Mouse (Mus musculus) Muller cell, postnatal 12 days (primary cell): ENCODE measurements at regions not wholly inside any gene's neighbourhood (a gene's known extent, or its start where the extent isn't known, plus 50 kb on each side); places are given as distances from the start of the nearest gene placed in this dataset.
A peak's percentile ranks its signal among the peaks of the same experiment; 100 is the strongest.

Experiments
- DNase-seq: peaks from one replicate; pipeline ENCODE4 v3.0.0-alpha.2; 2015; ENCODE audit errors: inconsistent ontology term

DNA sequence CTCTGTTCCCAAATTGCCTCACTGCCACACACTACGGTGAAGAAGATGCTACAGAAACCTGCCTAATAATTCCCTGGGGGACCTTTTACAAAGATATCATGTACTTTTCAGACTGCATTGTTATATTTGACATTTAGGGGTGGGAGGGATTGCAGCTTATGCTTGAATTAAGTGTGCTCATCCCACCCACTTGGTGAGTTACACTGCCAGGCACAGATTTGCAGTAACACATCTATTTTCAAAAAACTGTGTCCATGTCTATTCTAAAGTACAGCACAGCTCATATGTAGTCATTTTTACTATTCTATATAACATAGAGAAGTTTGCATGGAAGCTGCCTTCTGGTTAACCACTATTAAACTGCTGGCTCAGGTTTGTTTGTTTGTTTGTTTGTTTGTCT, 404.3 kb upstream of the Xrcc4 start:
- no peak for DNase-seq

GRCm38 (mm10) chr13:90490991-90491951, 401.9 kb upstream of the Xrcc4 start:
- DNase-seq = no peak

- DNase-seq = no peak
Measured at GRCm38 (mm10) chr13:90480484-90480883, 391.1 kb upstream of the Xrcc4 start.

DNA sequence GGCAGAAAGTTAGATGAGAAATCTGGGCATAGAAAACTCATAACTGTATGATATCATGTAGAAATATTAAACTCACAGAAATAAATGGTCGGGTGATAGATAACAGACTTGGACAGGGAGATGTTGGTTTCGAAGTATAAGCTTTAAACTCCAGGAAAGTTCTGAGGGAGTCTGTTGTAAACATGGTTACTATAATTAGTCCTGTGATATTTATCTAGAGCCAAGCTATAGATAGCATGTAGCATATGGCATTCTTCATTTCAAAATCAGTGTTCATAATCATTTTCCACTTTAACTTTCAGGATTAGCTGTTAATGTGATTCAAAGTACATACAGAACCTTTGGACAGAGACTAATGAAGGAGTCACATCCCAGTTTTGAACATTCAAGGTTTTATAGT, 387.5 kb upstream of the Xrcc4 start:
- DNase-seq = no peak

DNA sequence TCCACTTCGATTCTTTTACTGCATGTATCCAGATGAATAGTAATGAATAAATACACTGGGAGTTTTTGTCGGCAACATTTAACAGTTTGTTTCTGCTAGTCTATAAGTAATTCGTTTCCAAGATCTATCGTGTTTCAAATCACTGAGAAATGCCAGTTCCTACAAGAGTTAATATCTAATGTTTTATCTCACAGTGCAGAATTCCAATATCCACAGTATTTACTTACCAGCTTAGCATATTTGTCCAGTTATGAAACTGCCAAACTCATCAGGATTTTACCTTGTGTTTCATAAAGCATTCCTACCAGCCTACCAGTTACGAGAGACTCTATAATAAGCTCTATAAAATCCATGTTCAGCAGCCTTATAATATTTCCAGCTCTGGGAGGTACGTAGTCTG, 385.1 kb upstream of the Xrcc4 start:
- DNase-seq = no peak

GRCm38 (mm10) chr13:90474053-90474452, 384.6 kb upstream of the Xrcc4 start:
- no peak for DNase-seq

- DNase-seq = peak; percentile 52
Measured at GRCm38 (mm10) chr13:90473041-90473825, 383.8 kb upstream of the Xrcc4 start.

DNA sequence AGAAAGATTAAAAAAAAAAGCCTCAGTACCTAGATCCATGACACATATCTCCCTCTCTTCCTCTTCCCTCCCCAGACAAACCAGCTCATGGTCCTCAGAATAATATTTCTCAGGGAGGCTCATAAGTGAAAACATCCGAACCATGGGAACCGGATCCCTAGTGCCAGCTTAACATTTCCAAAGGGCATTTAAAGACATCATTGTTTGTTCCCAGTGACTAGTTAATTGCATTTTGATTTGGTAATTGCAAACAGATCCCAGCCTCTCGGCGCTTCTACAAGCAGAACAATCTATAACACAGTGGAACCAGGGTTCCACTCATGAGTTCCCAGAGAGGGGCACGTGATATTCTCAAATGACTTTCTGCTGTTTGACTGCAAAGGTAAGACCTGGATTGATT, 376.7 kb upstream of the Xrcc4 start:
- DNase-seq = no peak

- DNase-seq = peak; percentile 43
Measured at GRCm38 (mm10) chr13:90464051-90464450, 374.6 kb upstream of the Xrcc4 start.

GRCm38 (mm10) chr13:90463381-90463780, 374.0 kb upstream of the Xrcc4 start:
- no peak for DNase-seq

GRCm38 (mm10) chr13:90454631-90455030, 365.2 kb upstream of the Xrcc4 start:
- no peak for DNase-seq

GRCm38 (mm10) chr13:90426901-90427300, 337.5 kb upstream of the Xrcc4 start:
- DNase-seq = no peak

GRCm38 (mm10) chr13:90425379-90425778, 336.0 kb upstream of the Xrcc4 start:
- no peak for DNase-seq

DNA sequence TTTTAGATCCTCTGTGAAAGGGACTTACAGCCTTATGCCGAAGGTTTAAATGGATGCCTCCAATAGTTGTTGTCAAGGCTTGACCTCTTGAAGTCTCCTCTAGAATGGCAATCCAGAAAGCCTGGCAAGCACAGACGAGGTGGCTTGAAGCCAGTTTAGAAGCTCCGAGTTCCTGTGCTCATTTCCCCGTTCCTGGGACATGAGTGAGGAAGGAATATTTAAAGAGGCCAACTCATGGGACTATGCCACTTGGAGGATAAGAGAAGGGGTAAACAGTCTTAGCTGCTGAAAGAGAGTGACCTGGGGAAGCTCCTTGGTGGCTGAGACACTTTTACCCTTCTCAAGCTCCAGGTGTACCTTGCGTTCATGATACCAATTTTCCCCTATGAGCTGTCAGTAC, 335.1 kb upstream of the Xrcc4 start:
- no peak for DNase-seq

DNA sequence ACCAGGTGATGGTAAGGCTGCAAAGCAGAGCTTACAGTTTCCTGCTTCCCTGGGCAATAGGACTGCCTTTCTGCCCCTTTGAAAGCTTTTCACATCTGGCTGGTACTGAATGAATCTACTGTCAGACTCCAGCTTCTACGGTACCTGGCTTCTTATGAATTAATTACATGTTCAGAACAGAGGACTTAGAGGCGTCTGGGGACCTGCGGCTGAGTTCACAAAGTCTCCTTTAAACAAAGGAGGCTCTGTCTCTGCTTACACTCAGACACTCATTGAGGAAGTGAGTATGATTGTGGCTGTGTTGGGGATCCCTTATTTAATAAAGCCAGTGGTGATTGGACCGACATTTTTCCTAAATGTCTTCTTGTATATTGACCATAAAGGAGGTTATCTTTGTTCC, 331.6 kb upstream of the Xrcc4 start:
- DNase-seq = no peak

DNA sequence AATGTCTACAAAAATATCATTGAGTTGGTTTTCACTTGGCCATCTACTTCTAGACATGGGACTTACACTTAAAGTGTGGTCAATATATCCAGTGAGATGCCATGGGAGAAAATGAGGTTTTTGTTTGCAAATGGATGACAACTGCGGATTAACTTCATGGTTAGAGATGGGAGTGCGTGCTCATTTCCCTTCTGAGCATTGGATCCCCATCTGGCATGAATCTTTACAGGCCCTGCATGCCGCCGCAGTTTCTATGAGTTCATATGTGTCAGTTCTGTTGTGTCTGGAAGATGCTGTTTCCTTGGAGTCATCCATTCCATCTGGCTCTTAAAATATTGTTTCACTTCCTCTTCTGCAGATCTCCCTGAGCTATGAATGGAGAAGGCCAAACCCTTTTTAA, 315.0 kb upstream of the Xrcc4 start:
- no peak for DNase-seq

DNA sequence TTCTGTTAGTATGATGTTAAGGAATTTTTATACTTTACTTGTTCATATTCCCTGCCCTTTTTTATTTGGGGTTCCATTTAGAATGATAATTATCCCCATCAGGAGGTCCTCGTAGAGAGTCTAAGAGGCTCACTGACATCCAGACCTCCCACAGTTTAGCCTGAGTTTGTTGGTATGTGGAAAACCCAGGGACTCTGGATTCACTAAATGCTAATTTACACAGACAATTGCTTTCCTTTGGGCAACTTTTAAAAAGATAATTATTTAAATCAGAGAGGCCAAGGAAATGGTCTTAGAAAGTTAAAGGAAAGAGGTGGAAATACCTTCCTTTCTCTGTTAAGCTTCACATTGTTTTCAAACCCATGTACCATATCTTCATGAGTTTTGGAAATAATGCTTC, 312.7 kb upstream of the Xrcc4 start:
- DNase-seq = no peak

DNA sequence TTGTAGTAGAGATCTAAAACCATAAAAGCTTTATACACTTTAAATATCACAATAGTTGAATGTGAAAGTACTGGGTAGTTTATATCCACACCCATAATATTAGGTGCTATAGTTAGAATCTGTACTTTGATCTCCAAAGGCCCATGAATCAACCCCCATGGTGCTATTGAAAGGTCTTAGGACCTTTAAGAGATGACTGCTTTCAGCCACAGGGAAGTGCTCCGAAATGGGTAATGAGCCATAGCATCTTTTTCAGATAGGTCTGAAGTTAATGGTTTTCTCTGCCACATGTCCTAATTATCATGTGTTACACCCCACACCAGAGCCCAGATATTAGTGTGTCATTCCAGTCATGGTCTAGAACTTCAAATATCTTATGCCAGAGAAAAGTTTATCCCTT, 312.1 kb upstream of the Xrcc4 start:
- no peak for DNase-seq

DNA sequence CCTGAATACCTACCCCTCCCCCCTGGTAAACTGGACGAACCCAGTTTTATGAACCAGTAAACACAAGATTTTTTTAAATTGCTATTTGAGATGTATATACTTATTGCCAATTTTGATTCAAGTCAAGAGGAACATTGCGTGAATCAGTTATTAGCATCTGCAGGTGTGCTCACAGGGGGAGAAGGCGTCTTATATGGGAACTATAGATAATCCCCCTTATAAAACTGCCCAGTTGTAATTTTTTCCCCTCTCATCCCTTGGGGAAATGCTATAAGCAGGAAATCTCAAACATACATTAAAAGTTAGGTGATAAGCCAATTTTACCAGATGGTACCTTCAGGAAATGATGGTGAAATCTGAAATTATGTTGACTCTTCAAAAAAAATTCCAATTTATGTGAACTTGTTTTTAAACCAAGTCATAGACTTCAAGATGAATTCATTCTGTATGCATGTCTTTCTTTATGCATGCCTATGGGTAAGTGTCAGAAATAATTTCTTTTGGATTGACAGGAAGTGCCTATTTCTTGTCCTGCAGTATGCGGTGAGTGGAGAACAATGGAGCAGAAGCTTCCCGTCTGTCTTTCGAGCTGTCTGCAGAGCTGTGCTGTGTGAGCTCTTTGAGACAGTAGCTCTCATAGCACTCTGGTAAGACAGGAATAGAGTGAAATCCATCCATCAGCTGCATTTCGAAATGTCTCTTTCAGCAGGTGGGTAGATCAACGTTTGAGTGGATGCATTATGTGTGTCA, 306.0 kb upstream of the Xrcc4 start:
- peak; percentile 31 for DNase-seq

DNA sequence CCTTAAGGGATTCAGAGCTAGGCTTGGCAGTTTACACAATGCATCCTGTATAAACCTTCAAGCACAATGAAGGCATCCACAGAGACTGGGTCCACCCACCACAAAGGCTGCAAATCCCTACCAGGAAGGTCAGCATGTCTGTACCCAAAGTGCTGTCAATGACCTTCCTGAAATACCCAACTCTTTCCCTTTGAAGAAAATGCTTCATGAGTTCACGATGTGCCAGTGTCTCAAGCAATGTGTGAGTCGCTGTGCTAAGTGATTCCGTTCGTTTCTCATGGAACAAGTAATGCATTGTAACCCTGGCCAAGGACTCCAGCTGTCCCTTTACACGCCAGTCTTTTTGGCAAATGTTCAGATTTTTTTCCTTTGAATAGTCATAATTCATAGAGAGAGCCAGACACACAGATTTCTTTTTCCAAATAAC, 305.4 kb upstream of the Xrcc4 start:
- DNase-seq = peak; percentile 94

GRCm38 (mm10) chr13:90392415-90392814, 303.0 kb upstream of the Xrcc4 start:
- no peak for DNase-seq

DNA sequence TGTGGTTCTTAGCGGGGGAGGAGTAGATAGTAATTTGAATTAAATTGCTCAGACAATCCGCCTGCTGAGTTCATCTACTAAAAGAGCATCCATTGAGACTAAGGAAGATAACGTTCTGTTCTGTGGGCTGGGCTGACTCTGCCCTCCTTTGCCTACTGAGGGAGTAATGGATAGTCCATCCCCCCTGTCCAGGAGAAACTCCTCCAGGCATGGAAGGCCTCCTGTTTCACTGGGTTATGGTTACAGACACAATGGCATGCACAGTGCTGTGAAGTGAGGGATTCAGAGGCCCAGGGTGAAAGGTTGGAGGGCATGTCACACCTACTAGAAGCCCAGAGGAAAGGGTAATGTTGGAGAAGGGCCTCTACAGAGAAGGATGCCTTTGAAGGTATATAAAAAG, 287.2 kb upstream of the Xrcc4 start:
- no peak for DNase-seq
